Mouse (Mus musculus) layer of hippocampus, adult 9-11 months (tissue): ENCODE measurements around the gene Ptprz1.
"Not testable (repeated sequence)": the region's sequence is repeated elsewhere in the genome, so short reads cannot be mapped to it uniquely, and the experiment has no call there.

Experiments
- DNase-seq: peaks from one replicate; pipeline ENCODE4 v3.0.0; 2022

Ptprz1 gene

DNA sequence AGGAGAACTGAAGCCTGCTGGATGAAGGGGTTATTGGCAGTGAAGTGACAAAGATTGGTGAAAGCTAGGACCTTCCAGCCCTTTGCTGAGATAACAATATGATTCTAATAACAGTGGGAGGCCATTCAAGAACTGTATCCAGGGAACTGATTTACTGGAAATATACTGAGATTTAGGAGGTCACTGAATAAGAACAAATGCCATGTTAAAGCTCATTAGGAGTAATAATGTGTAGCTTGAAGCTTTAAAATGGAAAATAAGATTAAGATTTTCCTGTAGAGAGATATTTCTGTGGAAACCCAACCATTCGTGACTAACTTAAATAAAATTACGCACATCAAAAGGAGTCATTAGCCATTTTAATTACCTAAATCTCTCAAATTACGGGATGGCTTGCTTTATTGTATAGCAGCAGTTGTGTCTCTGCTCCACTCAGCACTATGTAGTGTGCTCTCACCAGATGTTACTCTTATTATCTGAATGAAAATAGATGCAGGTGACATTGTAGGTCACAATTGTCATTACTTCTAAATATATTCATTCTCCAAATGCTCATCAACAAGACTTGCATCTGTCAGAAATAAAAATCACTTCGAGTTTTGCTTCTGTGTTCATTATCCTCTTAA lies 139.8 kb downstream of the Ptprz1 start:
- no peak for DNase-seq

DNA sequence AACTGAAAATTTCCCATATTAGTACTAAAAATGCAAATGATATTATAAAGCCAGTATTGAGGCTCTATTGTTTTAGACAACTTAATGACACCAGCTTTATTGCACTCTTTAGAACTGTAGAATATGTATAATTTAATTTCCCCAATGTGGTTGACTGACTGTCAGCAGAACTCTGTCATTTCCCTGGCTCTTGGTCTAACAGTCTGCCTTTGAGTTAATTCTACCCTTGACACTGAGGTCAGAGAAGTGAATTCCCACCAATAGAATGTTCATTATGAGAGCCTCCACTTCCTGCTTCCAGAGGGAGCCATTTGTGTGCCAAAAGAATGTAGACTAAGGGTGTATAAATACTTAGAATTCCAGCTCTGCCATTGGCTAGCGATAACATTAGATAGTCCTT lies 152.9 kb downstream of the Ptprz1 start:
- no peak for DNase-seq

GRCm38 (mm10) chr6:23048836-23049235 lies 173.5 kb downstream of the Ptprz1 start:
- no peak for DNase-seq

- DNase-seq = no peak
Observed at GRCm38 (mm10) chr6:23055734-23056133, 180.4 kb downstream of the Ptprz1 start.

DNA sequence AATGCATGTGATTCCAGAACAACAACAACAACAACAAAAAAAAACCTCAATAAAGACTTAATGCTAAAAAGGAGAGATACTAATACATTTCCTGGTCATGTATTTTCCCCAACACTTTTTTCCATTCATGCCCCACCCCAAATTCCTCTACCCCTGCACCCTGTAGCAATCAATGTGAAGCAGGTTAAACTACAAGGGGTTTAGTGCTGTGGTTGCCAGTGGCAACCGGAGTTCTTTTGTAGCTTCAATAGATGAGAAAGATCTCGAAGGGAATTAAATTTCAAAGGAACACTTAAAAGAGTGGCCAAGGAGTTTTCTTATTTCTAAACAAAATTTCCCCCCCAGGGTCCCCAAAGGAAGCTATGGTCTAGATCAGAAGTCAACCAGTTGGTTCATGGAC lies 200.8 kb downstream of the Ptprz1 start:
- no peak for DNase-seq

DNA sequence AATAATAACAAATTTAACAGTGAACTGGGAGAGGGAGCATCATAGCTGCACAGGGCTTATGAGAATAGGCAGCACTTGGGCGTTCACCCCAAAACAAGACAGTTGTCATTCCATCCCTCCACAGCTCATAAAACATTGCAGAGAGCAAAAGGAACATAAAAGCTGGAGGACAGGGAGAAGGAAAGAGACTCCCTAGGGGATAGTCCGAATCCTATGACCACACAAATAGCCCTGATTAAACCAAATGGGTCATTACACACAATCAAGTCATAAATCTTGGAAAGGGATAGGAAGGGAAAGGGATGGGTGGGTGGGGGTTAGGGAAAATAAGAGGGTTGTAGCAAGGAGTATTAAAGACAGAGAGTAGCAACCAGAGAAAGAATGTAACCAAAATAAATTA lies 203.0 kb downstream of the Ptprz1 start:
- no peak for DNase-seq

GRCm38 (mm10) chr6:23079991-23080680 lies 204.8 kb downstream of the Ptprz1 start:
- DNase-seq = no peak

GRCm38 (mm10) chr6:23084587-23085421 lies 209.5 kb downstream of the Ptprz1 start:
- DNase-seq = no peak

DNA sequence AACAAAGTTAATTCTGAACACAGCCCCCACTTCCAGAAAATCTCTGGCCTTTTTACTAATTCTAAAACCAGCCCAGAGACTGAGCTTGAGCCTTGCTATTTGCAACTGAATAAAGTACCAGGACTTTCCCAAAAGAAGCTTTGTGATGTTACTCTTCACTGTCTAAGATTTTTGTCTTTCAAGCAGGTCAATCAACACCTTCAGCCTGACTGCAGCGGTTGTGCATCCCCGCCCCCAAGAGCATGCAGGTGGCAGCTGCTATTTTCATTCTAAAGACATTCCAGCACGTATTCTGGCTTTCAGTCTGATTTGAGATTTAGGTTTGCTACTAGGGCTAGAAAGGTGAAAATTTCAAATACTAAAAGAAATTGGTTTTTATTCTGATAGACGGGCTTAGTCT lies 214.0 kb downstream of the Ptprz1 start:
- DNase-seq = not testable (repeated sequence)

DNA sequence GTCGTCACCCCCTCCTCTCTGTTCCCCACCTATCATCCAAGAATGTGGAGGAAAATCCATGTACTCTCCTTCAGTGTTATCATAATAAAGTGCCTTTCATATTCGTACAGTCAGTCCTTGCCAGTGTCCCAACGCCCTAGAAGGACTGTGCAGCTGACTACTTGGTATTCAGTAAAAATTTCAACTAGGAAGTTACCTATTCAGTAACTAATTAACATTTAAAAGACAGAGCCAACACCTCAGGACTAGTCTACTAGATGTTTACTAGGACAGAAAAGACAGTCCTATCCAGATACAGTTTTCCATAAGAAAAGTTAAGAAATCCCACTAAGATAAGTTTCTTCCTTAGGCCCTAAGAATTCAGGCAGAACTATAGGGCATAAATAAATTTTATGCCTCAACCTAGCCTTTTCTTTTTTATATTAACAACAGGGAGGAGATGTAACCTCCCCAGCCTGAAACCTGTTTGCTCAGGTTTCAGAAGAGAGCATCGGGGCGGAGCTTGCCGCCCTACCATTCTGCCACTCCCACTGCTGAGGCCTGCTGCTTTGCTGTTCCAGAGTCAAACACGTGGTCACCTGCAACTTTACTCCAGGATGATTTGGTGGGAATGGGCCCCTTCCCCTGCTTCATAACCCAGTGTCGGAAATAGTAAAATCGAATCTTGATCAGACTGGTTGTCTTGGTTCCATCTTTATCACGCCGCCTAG lies 215.2 kb downstream of the Ptprz1 start:
- not testable (repeated sequence) for DNase-seq
